Mouse (Mus musculus) CD4-positive, CD25-positive, alpha-beta regulatory T cell, adult 4 months (primary cell): ENCODE measurements around the gene Pfkfb3. TPM values are rescaled to one million over a fixed set of nuclear protein-coding genes. Genes with fewer than 3 reads are reported as not detected.

ENCODE experiments used
- ATAC-seq: one replicate; pipeline ENCODE4 v1.8.0; 2017
- polyA plus RNA-seq, 2 experiments: library from polyadenylated mRNA; unstranded; fragments of 100-300 nt; shearing (Covaris generic); gene quantifications; one replicate each; pipeline ENCODE4 v1.2.1; 2017

Pfkfb3 gene
- polyA plus RNA-seq, 2 experiments from 2014 or later: 17.6 to 22.7 TPM

- no peak for ATAC-seq
Measured at GRCm38 (mm10) chr2:11427596-11427995, 126.3 kb downstream of the Pfkfb3 start.

GRCm38 (mm10) chr2:11426379-11426778, 127.5 kb downstream of the Pfkfb3 start:
- ATAC-seq: no peak

- no peak for ATAC-seq
Measured at GRCm38 (mm10) chr2:11425421-11426131, 128.3 kb downstream of the Pfkfb3 start.

- no peak for ATAC-seq
Measured at GRCm38 (mm10) chr2:11424252-11424651, 129.6 kb downstream of the Pfkfb3 start.

GRCm38 (mm10) chr2:11423421-11423820, 130.5 kb downstream of the Pfkfb3 start:
- ATAC-seq: no peak

- no peak for ATAC-seq
Measured at GRCm38 (mm10) chr2:11422384-11422783, 131.5 kb downstream of the Pfkfb3 start.

Other genes starting within 250 kb of the Pfkfb3 start
- gene Rbm17, start 50.1 kb upstream of the Pfkfb3 start, polyA plus RNA-seq: 10 to 100 TPM; 34.7 TPM
- not detected for gene Gm17490, start 72.2 kb upstream of the Pfkfb3 start, polyA plus RNA-seq
- 100 to 1,000 TPM; 347 to 420 TPM for gene Il2ra, start 88.7 kb upstream of the Pfkfb3 start, polyA plus RNA-seq
- gene Il15ra, start 151.2 kb upstream of the Pfkfb3 start, polyA plus RNA-seq: 10 to 100 TPM; 24.0 to 33.6 TPM
- gene Fbh1, start 223.5 kb upstream of the Pfkfb3 start, polyA plus RNA-seq: 10 to 100 TPM; 44.6 to 48.6 TPM
- gene Ankrd16, start 223.8 kb upstream of the Pfkfb3 start, polyA plus RNA-seq: 10 to 100 TPM; 37.1 to 38.8 TPM